Mouse (Mus musculus) kidney, adult 2 months (tissue): ENCODE data around the gene Ap2a2. TPM values are rescaled to one million over a fixed set of nuclear protein-coding genes. Genes with fewer than 3 reads are reported as not detected.
A peak's percentile ranks its signal among the peaks of the same experiment; 100 is the strongest.
"Not testable (repeated sequence)": the region's sequence is repeated elsewhere in the genome, so short reads cannot be mapped to it uniquely, and the experiment has no call there.

Experiments
- DNase-seq: peaks from one replicate; pipeline ENCODE4 v3.0.0; 2021
- H3K27ac ChIP-seq: fragments of 200-500 bp; 2 replicates; pipeline ENCODE4 v1.5.1; 2012; ENCODE audit warnings: low read depth, low read length, control low read depth, inconsistent platforms; ENCODE audit not compliant: insufficient read depth
- H3K27me3 ChIP-seq: fragments of 200-500 bp; replicated peaks from 2 replicates; pipeline ENCODE4 v1.6.1; 2012; ENCODE audit warnings: mild to moderate bottlenecking, moderate library complexity, low read length, inconsistent platforms; ENCODE audit not compliant: control insufficient read depth, insufficient read depth
- H3K36me3 ChIP-seq: fragments of 200-500 bp; 2 replicates; pipeline ENCODE4 v1.6.1; 2012; ENCODE audit warnings: mild to moderate bottlenecking, moderate library complexity, low read length, inconsistent platforms; ENCODE audit not compliant: control insufficient read depth, insufficient read depth
- H3K4me1 ChIP-seq: fragments of 200-500 bp; 2 replicates; pipeline ENCODE4 v1.6.1; 2011; ENCODE audit warnings: low read length; ENCODE audit not compliant: control insufficient read depth, insufficient read depth
- H3K4me3 ChIP-seq: fragments of 200-500 bp; 2 replicates; pipeline ENCODE4 v1.5.1; 2011; ENCODE audit warnings: mild to moderate bottlenecking, low read depth, low read length, control low read depth; ENCODE audit not compliant: insufficient read depth
- CTCF ChIP-seq: fragments of 200-500 bp; conservative IDR thresholded peaks from 2 replicates; pipeline ENCODE4 v1.5.1; 2011; ENCODE audit warnings: low read depth, mild to moderate bottlenecking, control low read depth, low read length, moderate library complexity, mixed read lengths; ENCODE audit not compliant: insufficient read depth, insufficient read length
- POLR2A ChIP-seq: fragments of 200-500 bp; IDR thresholded peaks from one replicate; pipeline ENCODE4 v1.6.1; 2011; ENCODE audit warnings: low read depth, low read length, control low read depth
- WGBS: fragments of 180-500 bp; shearing (Covaris S2); methylation state at CpG from one replicate; pipeline ENCODE4 v1.1.7; 2018; 5-methylcytosine and 5-hydroxymethylcytosine counted together
- polyA plus RNA-seq: library from polyadenylated mRNA; depleted of rRNA; stranded (reverse); fragments of >200 nt; gene quantifications from 2 replicates; pipeline ENCODE4 v1.2.3, GENCODE M21; 2012

Ap2a2 gene
- polyA plus RNA-seq, 1 experiment, result 94.8 TPM

GRCm38 (mm10) chr7:141612371-141612760 is 50.4 kb downstream of the Ap2a2 start:
- WGBS, result 63% methylated on average over 18 of the region's 18 CpGs
- Histone ChIP-seq H3K27me3 (no peaks in the 10 kb centered on the region), H3K4me1 (peaks cover 44% of the 10 kb centered on the region), H3K27ac (peak overlapping the region; percentile 6; the same call in 1 of the 2 replicates), H3K36me3 (no peaks in the 10 kb centered on the region; the same call in 1 of the 2 replicates), H3K4me3 (no peak overlapping the region)
- TF ChIP-seq CTCF (no peak), POLR2A (no peak)
- DNase-seq, result no peak

DNA sequence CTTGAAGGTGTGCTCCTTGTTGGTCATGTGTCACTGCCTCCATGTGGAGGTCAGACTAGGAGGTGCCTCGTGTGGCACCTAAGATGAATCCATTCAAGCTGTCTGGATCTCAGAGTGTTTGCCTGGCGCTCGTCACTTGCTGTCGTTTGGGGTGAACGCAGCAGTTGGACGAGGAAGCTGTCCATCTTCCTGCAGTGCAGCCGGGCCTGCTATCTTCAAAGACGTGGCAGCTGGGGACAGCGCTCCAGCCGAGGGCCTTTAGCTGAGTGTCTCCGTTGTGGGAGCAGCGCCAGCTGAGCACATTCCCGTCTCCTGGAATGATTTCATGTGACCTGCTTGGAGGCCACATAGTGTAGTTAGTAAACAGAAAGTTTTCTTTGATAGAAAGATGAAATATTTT is 50.8 kb downstream of the Ap2a2 start:
- no peak for TF ChIP-seq CTCF
- TF ChIP-seq POLR2A, result no peak
- no peak overlapping the region for H3K4me3 ChIP-seq
- H3K27ac ChIP-seq, result peak overlapping the region; percentile 6; the same call in 1 of the 2 replicates
- WGBS, result 24% methylated on average over 13 of the region's 13 CpGs
- H3K4me1 ChIP-seq, result peaks cover 44% of the 10 kb centered on the region
- H3K27me3 ChIP-seq, result no peaks in the 10 kb centered on the region
- peak; percentile 84 for DNase-seq
- H3K36me3 ChIP-seq, result no peaks in the 10 kb centered on the region; the same call in 1 of the 2 replicates

GRCm38 (mm10) chr7:141614329-141614832 is 52.4 kb downstream of the Ap2a2 start:
- no peak overlapping the region for H3K4me3 ChIP-seq
- peak overlapping the region; percentile 75 for H3K27ac ChIP-seq
- no peaks in the 10 kb centered on the region; the same call in 1 of the 2 replicates for H3K36me3 ChIP-seq
- WGBS, result 41% methylated on average over 5 of the region's 5 CpGs
- peak; percentile 91 for DNase-seq
- H3K27me3 ChIP-seq, result no peaks in the 10 kb centered on the region
- TF ChIP-seq CTCF (no peak), POLR2A (no peak)
- peaks cover 44% of the 10 kb centered on the region for H3K4me1 ChIP-seq

- H3K27ac ChIP-seq, result no peak overlapping the region
- H3K27me3 ChIP-seq, result no peaks in the 10 kb centered on the region
- no peak overlapping the region for H3K4me3 ChIP-seq
- DNase-seq, result peak; percentile 26
- no peak for TF ChIP-seq POLR2A
- TF ChIP-seq CTCF, result peak; percentile 35
- H3K4me1 ChIP-seq, result peaks cover 3% of the 10 kb centered on the region; the same call in 1 of the 2 replicates
- 80% methylated on average over 2 of the region's 2 CpGs for WGBS
- H3K36me3 ChIP-seq, result peaks cover 3% of the 10 kb centered on the region
Measured at GRCm38 (mm10) chr7:141624214-141624613, 62.2 kb downstream of the Ap2a2 start.

GRCm38 (mm10) chr7:141625120-141625810 is 63.3 kb downstream of the Ap2a2 start:
- DNase-seq, result peak; percentile 23
- TF ChIP-seq CTCF (no peak), POLR2A (no peak)
- WGBS, result 73% methylated on average over 6 of the region's 6 CpGs
- Histone ChIP-seq H3K4me3 (no peak overlapping the region), H3K27me3 (no peaks in the 10 kb centered on the region), H3K36me3 (peaks cover 3% of the 10 kb centered on the region), H3K4me1 (peaks cover 3% of the 10 kb centered on the region; the same call in 1 of the 2 replicates), H3K27ac (no peak overlapping the region)

GRCm38 (mm10) chr7:141628018-141628417 is 66.0 kb downstream of the Ap2a2 start:
- Histone ChIP-seq H3K27me3 (no peaks in the 10 kb centered on the region), H3K36me3 (peaks cover 5% of the 10 kb centered on the region), H3K27ac (no peak overlapping the region), H3K4me3 (no peak overlapping the region), H3K4me1 (peaks cover 3% of the 10 kb centered on the region; the same call in 1 of the 2 replicates)
- no peak for TF ChIP-seq CTCF
- no peak for TF ChIP-seq POLR2A
- DNase-seq, result no peak
- 55% methylated on average over 2 of the region's 2 CpGs for WGBS

DNA sequence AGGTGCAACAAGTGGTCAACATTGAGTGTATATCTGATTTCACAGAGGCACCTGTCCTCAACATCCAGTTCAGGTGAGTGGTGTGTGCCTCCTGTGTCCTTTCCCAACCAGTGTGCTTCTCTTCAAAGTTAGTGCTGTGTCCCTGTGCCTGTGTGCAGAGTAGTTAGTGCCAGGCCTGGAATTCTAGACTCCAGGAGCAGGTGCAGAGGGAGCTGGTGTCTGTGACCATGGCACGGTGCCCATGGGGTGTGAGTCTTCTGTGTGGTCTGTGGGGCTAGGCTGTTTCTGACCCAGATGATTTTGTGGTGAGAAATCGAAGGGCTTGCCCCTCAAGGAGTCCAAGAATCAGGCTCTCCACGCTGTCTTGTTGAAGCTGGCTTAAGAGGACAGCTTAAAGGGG is 67.3 kb downstream of the Ap2a2 start:
- DNase-seq, result no peak
- H3K4me3 ChIP-seq, result no peak overlapping the region
- H3K27me3 ChIP-seq, result no peaks in the 10 kb centered on the region
- WGBS, result 92% methylated on average over 3 of the region's 3 CpGs
- H3K27ac ChIP-seq, result no peak overlapping the region
- peaks cover 5% of the 10 kb centered on the region for H3K36me3 ChIP-seq
- H3K4me1 ChIP-seq, result peaks cover 3% of the 10 kb centered on the region; the same call in 1 of the 2 replicates
- TF ChIP-seq POLR2A (no peak), CTCF (no peak)

DNA sequence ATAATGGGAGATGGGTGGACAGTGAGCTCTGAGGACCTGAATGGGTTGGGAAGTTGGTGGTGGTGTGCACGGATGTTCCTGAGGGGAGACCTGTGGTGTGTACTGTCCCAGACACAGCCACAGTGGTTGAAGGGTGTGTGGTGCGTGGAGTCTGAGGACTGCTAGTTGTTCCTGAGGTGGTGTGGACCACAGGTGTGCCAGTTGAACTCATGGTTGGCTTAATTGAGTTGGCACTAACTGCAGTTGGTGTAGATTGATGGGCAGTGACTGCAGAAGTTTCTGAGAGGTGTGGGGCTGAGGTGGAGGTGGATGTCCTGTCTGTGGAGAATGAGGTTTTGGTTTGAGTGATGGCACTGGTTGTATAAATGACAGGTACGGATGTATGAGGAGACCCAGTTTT is 76.1 kb downstream of the Ap2a2 start:
- not testable (repeated sequence) for H3K4me3 ChIP-seq, H3K4me1 ChIP-seq, H3K27ac ChIP-seq, H3K36me3 ChIP-seq, H3K27me3 ChIP-seq
- WGBS, result 88% methylated on average over 3 of the region's 3 CpGs
- DNase-seq, result peak; percentile 17

DNA sequence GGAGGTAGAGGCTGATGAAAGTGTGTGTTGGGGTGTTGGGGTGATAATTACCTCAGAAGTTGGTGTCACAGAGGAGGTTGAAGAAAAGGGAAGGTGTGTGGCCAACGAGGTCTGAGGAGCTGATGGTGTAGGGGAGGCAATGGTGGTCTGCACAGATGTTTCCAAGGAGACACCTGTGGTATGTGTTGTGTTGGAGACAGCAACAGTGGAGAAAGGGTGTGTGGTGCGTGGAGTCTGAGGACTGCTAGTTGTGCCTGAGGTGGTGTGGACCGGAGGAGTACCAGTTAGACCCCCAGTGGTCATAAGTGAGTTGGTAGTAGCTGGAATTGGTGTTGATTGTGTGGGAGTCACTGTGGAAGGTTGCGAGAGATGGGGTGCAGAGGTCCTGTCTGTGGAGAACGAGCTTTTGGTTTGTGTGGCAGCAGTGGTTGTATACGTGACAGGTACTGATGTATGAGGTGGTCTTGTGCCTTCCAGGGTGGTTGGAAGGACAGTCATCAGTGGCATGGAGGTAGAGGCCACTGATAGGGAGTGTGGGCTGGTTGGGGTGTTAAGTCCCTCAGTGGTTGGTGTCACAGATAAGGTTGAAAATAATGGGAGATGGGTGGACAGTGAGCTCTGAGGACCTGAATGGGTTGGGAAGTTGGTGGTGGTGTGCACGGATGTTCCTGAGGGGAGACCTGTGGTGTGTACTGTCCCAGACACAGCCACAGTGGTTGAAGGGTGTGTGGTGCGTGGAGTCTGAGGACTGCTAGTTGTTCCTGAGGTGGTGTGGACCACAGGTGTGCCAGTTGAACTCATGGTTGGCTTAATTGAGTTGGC is 76.8 kb downstream of the Ap2a2 start:
- not testable (repeated sequence) for H3K4me3 ChIP-seq
- WGBS, result 94% methylated on average over 6 of the region's 8 CpGs
- DNase-seq, result peak; percentile 13

More for the DNA sequence above, 76.8 kb downstream of the Ap2a2 start:
- not testable (repeated sequence) for H3K27me3 ChIP-seq, H3K4me1 ChIP-seq, H3K36me3 ChIP-seq, H3K27ac ChIP-seq
